Mouse (Mus musculus) forebrain, embryonic 11.5 days (tissue): ENCODE data around the gene Tas2r103. TPM values are rescaled to one million over a fixed set of nuclear protein-coding genes. Genes with fewer than 3 reads are reported as not detected.

Experiments used
- ATAC-seq: fragments of 200-750 bp; cut with Nextera tagmentation; replicated peaks from 2 replicates; pipeline ENCODE4 v1.8.0; 2017; ENCODE audit warnings: moderate TSS enrichment; ENCODE audit not compliant: low FRiP score
- DNase-seq: peaks from one replicate; pipeline ENCODE4 v3.0.0-alpha.2; 2017; ENCODE audit warnings: low spot score
- H3K27ac ChIP-seq: fragments of 300-500 bp; sonication (generic); 2 replicates; pipeline ENCODE4 v1.5.1; 2014; ENCODE audit warnings: low read depth, low read length
- H3K27me3 ChIP-seq: fragments of 300-500 bp; sonication (generic); 2 replicates; pipeline ENCODE4 v1.6.1; 2014; ENCODE audit warnings: mild to moderate bottlenecking, low read length, mixed read lengths; ENCODE audit not compliant: control insufficient read depth, insufficient read depth
- H3K36me3 ChIP-seq: fragments of 300-500 bp; sonication (generic); 2 replicates; pipeline ENCODE4 v1.6.1; 2014; ENCODE audit warnings: mild to moderate bottlenecking, low read length, moderate library complexity, mixed read lengths; ENCODE audit not compliant: control insufficient read depth, insufficient read depth
- H3K4me1 ChIP-seq: fragments of 300-500 bp; sonication (generic); replicated peaks from 2 replicates; pipeline ENCODE4 v1.6.1; 2014; ENCODE audit warnings: low read length, mixed read lengths; ENCODE audit not compliant: control insufficient read depth, insufficient read depth
- H3K4me2 ChIP-seq: fragments of 300-500 bp; sonication (generic); 2 replicates; pipeline ENCODE4 v1.6.1; 2014; ENCODE audit warnings: low read depth, mild to moderate bottlenecking, low read length, moderate library complexity, mixed read lengths; ENCODE audit not compliant: severe bottlenecking
- H3K4me3 ChIP-seq: fragments of 300-500 bp; sonication (generic); 2 replicates; pipeline ENCODE4 v1.5.1; 2014; ENCODE audit warnings: low read depth, low read length
- H3K9ac ChIP-seq: fragments of 300-500 bp; sonication (generic); 2 replicates; pipeline ENCODE4 v1.6.1; 2014; ENCODE audit warnings: low read length
- H3K9me3 ChIP-seq: fragments of 300-500 bp; sonication (generic); 2 replicates; pipeline ENCODE4 v1.6.1; 2016; ENCODE audit warnings: low read length, mixed read lengths; ENCODE audit not compliant: control insufficient read depth
- WGBS: fragments of 180-500 bp; shearing (Covaris S2); extraction: QIAGEN DNeasy Blood & Tissue Kit; methylation state at CpG from one replicate; pipeline ENCODE4 v1.1.7; 2014; 5-methylcytosine and 5-hydroxymethylcytosine counted together
- polyA plus RNA-seq: library from polyadenylated mRNA; unstranded; fragments of >200 nt; fragmentation: Nextera tagmentation; extraction: Ambion mirVana; gene quantifications from 2 replicates; pipeline ENCODE4 v1.2.1, GENCODE M21; 2014

Tas2r103 gene
- not detected in 2 replicates for polyA plus RNA-seq

GRCm38 (mm10) chr6:133037001-133037400 lies at the start of gene Tas2r103:
TSS of gene Tas2r103 (minus strand) at chr6:133037101.
- Histone ChIP-seq H3K27ac (no peak within 1 kb of the TSS), H3K9me3 (no peaks in the 10 kb centered on the region), H3K4me2 (no peak within 1 kb of the TSS), H3K36me3 (no peaks in the 10 kb centered on the region), H3K9ac (no peak within 1 kb of the TSS), H3K4me1 (no peaks in the 10 kb centered on the region), H3K4me3 (no peak within 1 kb of the TSS), H3K27me3 (no peaks in the 10 kb centered on the region)
- no peak for ATAC-seq
- 84% methylated on average over 2 of the region's 2 CpGs for WGBS
- no peak for DNase-seq

GRCm38 (mm10) chr6:133055716-133056115 lies 18.8 kb upstream of the Tas2r103 start, which contains the start of gene Tas2r140:
TSS of gene Tas2r140 (minus strand) at chr6:133055816.
- Histone ChIP-seq H3K36me3 (no peaks in the 10 kb centered on the region), H3K4me2 (no peak within 1 kb of the TSS), H3K9me3 (no peaks in the 10 kb centered on the region), H3K4me3 (no peak within 1 kb of the TSS), H3K9ac (no peak within 1 kb of the TSS), H3K27me3 (no peaks in the 10 kb centered on the region), H3K4me1 (no peaks in the 10 kb centered on the region), H3K27ac (no peak within 1 kb of the TSS)
- no peak for DNase-seq
- no peak for ATAC-seq

Other genes starting within 250 kb of the Tas2r103 start
- gene Tas2r117, start 234.3 kb downstream of the Tas2r103 start, polyA plus RNA-seq = not detected in 2 replicates
- not detected in 2 replicates for gene Tas2r123, start 190.0 kb downstream of the Tas2r103 start, polyA plus RNA-seq
- not detected in 2 replicates for gene Tas2r116, start 181.7 kb downstream of the Tas2r103 start, polyA plus RNA-seq
- gene Tas2r110, start 169.1 kb downstream of the Tas2r103 start, polyA plus RNA-seq = not detected in 2 replicates
- not detected in 2 replicates for gene Tas2r113, start 144.1 kb downstream of the Tas2r103 start, polyA plus RNA-seq
- gene Tas2r125, start 127.5 kb downstream of the Tas2r103 start, polyA plus RNA-seq = not detected in 2 replicates
- not detected in 2 replicates for gene Tas2r129, start 86.0 kb downstream of the Tas2r103 start, polyA plus RNA-seq
- not detected in 2 replicates for gene Tas2r131, start 79.2 kb downstream of the Tas2r103 start, polyA plus RNA-seq
- not detected in 2 replicates for gene Tas2r109, start 56.1 kb downstream of the Tas2r103 start, polyA plus RNA-seq
- gene Tas2r140, start 18.7 kb upstream of the Tas2r103 start, polyA plus RNA-seq = not detected in 2 replicates
- gene Smim10l1, start 67.8 kb upstream of the Tas2r103 start, polyA plus RNA-seq = 59.8 and 70.4 TPM in 2 replicates